Mouse (Mus musculus): ENCODE results near the gene Ly6g6c.

Gene Ly6g6c

DNA sequence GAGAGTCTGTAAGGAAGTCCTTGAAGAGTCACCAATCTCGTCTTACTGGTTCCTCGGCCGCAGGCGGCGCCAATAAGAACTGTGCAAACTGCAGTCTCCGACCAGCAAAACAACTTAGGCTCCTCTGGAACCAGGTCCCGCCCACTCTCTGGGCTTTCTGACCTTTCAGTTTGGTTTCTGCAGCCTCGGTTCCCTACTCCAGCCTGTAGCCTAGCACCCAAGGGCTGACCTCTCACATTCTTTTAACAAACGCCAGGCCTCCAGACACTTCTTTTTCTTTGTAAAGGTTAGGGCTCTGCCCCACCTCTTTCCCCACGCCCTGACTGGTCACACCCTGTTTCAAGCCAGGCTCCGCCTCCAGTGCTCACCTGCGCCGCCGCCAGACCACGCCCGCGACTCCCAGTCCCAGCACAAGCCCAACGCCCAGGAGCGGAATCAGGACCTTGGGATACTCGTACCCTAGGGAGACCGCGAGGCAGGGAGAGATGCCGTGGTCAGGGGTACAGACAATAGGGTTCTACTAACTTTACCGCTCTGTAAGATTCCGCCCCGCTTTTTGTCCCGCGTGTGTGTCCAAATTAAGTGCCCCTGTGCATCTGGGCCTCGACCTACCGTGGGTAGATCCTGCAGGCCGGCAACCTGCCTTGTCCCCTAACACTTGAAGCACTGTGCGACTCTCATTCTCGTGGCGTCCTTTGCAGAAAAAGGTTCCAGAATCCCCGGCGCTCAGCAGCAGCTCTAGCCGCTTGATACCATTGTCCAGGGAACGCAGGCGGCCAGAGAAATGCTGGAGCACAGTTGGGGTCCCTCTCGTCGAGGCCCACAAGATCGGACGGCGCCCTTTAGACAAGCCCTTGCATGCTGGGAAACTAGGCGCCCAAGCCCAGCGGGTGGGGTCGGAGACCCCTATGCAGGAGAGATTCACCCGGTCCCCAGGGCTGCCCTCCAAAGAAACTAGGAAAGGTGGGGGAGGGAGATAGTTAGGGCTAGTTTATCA lies at the start of gene Ly6g6c:
TSS of gene Ly6g6c (plus strand) at position 438 of the 997 bp plus-strand sequence.
- peak; percentile 57 to 63 for DNase-seq

GRCm38 (mm10) chr17:35016376-35016775 lies 48.8 kb upstream of the Ly6g6c start, which contains the start of gene Vwa7:
Gene Vwa7 (plus strand): TSS chr17:35016579.
- DNase-seq: peak; percentile 88 to 90

GRCm38 (mm10) chr17:35016791-35017705 lies 48.1 kb upstream of the Ly6g6c start:
- peak; percentile 49 to 53 for DNase-seq

GRCm38 (mm10) chr17:35017706-35018030 lies 47.5 kb upstream of the Ly6g6c start:
- peak in 1 of 2 experiments; percentile 28 for DNase-seq

DNA sequence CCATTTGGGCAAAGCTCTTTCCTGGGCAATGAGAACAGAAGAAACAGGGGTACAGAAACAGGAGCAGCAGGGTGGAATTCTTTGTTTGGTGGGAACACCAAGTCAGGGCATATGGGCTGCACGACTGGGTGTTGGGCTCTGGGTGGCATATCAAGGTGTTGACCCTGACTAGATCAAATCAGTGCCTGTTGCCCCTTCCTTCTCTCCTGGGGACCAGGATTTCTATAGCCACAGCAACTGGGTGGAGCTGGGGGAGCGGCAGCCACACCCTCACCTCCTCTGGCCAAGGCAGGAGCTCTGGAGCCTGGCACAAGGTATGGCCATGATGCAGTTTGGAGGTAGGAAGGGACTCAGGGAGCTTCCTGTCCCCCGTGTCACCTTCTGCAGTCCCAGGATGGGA lies 47.0 kb upstream of the Ly6g6c start:
- DNase-seq: peak in 1 of 2 experiments; percentile 14

DNA sequence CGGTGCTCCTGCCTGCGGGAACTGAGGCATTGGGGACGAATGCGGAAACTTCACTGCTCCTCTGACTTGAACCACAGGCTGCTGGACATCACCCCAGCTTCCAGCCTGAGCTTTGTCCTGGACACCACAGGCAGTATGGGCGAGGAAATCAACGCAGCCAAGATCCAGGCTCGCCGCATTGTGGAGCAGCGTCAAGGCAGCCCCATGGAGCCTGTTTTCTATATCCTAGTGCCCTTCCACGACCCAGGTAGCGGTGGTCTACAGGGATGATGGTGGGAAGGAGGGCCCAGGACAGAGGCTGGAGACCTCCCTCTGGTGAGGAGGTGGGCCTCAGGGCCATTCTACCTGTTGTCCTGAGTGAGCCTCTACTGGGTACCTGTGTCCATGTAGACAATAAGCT lies 45.3 kb upstream of the Ly6g6c start:
- DNase-seq: peak in 1 of 2 experiments; percentile 14

DNA sequence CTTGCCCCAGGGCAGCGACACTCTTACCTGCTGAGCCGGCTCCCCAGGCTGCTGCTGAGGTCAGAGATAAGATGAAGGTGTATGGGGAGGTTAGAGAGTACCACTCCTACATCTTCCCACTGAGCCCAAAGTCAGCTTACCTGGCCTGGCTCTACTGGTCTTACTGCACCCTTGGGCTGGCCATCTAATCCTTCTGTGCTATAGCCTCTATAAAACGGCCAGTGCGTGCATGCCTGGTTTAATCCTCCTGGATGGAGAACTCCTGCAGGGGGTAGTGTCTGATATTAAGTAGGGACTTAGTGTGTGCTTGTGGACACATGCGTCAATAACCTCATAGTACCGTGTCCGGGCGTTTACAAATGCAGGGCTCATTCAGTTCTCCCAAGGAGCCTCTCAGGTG lies 44.6 kb upstream of the Ly6g6c start:
- DNase-seq: no peak

- DNase-seq: peak; percentile 93 to 98
Observed at GRCm38 (mm10) chr17:35021163-35021808, 43.9 kb upstream of the Ly6g6c start.

DNA sequence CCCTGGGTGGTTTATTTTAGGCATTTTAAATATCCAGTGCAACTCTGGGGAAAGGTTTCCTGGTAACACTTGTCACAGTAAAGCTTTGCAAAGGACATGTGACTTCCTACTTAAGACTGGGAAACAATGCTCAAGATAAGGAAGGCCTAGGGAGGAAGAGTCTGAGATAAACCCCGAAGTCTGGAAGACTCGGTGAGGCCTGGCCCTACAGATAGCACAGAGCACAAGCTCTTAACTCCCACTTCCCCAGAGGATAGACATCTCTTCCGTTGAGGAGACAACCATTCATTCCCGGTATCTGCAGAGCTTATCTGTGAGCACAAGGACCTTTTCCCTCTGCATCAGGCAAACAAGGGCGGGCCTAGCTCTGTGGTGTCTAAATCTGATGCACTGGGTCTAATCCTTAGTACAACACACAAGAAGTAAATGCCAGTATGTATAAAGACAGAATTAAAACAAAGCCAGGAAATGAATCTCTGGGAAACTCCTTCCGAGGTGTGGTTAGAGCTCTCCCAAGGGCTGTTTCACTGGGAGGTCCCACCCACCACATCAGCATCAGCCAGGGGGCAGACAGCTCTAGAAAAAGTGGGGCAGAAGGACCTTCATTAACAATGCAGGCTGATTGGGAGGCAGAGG lies 43.2 kb upstream of the Ly6g6c start:
- DNase-seq: no peak

- DNase-seq: no peak
Observed at GRCm38 (mm10) chr17:35022541-35023060, 42.6 kb upstream of the Ly6g6c start.

GRCm38 (mm10) chr17:35023221-35023620 lies 42.0 kb upstream of the Ly6g6c start:
- no peak for DNase-seq

DNA sequence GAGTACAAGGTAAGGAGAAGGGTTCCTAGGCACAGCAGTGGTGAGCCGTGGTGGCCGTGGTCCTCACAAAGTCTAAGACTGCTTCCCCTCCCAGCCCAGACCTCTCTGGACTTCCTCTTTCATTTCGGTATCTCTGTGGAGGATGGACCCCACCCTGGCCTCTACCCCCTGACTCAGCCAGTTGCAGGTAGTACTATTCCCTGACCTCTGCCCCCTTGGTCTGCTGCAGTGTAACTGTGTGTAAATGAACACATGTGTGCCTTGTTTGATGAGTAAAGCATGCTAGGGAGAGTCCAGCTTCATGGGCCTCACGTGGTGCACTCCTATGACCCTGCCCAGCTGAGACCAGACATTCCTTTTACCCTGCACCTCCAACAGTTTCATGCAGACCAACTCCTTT lies 41.4 kb upstream of the Ly6g6c start:
- DNase-seq: no peak

GRCm38 (mm10) chr17:35024261-35024660 lies 40.9 kb upstream of the Ly6g6c start:
- DNase-seq: no peak

DNA sequence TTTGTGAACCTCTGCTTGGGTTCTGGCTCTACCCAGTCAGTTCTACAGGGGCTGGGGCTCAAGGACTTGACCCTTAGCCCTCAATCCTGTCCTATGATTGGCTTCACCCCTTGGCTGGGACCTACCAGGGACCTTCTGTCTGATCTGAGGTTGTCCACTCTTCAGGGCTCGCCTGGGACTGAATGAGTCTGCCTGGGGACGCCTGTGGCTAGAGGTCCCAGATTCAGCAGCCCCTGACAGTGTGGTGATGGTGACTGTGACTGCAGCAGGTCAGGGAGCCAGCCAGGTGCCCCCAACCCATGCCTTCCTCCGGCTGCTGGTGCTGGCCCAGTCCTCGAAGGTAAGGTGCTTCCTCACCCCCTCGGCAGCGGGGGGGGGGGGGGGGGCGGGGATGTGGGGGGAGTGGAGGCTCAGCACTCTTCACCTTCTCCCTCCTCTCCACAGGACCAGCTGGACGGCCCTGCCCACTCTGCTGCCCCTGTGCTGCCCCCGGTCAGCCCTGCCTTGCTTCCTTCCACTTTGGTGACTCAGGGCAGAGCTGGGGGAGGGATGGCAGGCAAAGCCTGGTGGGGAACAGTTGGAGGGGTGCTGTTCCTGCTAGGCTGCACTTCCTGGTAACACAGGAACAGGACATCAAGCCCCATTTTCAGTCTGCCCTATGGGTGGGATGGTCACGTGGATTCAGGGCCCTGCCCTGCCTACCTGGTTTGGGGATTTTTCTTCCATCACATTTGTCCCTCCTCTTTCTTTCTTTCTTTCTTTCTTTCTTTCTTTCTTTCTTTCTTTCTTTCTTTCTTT lies 40.3 kb upstream of the Ly6g6c start:
- peak in 1 of 2 experiments; percentile 6 for DNase-seq

DNA sequence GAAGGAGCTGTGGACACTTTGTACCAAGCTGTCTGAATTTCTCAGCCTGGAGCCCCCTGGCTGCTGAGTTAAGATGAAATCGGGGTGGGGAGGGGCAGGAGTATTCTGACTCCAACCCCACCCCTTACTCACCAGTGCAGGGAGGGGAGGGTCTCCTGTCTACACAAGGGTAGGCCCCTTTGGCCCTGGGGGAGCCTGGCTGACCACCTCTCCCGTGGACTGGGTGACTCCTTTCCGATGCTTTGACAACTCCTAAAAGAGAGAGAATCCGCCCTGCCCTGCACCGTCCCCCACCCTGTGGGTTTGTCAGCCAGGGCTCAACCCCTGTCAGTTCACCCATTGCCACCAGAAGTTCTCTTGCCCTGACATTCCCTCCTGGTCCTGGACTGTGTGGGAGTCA lies 39.0 kb upstream of the Ly6g6c start:
- DNase-seq: no peak

DNA sequence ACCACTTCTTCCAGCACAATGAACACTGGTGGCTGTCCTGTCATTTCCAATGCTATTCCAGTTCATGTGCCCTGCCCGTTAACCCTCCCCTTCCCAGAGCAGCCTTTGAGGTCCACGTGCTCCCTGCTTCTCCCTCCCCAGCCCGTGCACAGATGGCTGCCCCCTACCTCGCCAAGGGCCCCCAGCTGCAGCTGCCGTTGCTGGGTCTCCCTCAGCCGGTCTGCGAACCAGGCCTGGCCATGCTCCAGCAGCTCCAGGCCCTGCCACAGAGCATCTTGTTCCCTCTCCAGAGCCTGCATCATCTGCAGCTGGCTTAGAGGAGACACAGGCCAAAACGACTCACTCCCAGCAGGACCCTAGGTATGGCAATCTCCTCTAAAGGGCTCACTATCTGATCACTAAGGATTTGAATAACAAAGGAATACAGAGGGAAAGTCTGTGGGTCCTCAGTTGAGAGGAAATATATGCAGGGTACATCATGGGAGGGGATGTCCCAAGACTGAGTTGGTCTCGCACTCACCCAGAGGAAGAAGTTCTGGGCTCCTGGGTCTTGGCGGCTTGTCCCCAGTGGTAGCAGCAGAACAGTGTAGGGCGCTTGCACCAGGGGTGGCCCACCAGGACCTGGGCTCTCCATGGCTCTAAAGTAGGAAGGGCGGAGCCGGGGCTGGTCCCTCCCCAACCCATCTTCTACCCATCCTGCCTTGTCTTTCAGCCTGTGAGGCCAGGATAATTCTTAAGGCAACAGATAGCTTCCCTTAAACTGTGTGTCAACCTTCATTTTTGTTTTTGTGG lies 37.7 kb upstream of the Ly6g6c start, which contains the start of gene Sapcd1:
TSS of gene Sapcd1 (minus strand) at position 740 of the 792 bp plus-strand sequence.
- peak; percentile 71 to 81 for DNase-seq

DNA sequence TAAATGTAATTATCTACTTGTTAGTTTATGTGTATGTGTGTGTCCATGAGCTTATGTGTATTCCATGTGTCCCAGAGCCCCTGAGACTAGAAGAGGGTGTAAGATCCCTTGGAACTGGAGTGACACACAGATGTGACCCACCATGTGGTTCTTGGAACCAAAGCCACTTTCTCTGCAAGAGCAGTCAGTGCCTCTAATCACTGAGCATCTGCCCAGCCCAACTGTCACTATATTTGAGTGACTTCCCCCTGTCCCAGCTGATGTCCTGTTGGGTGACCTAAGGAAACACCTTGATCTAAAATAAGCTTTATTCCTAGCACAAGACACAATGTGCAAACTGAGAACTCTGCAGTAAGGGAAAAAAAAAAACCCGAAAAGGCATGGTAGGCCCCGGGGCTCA lies 36.9 kb upstream of the Ly6g6c start:
- DNase-seq: peak in 1 of 2 experiments; percentile 45

DNA sequence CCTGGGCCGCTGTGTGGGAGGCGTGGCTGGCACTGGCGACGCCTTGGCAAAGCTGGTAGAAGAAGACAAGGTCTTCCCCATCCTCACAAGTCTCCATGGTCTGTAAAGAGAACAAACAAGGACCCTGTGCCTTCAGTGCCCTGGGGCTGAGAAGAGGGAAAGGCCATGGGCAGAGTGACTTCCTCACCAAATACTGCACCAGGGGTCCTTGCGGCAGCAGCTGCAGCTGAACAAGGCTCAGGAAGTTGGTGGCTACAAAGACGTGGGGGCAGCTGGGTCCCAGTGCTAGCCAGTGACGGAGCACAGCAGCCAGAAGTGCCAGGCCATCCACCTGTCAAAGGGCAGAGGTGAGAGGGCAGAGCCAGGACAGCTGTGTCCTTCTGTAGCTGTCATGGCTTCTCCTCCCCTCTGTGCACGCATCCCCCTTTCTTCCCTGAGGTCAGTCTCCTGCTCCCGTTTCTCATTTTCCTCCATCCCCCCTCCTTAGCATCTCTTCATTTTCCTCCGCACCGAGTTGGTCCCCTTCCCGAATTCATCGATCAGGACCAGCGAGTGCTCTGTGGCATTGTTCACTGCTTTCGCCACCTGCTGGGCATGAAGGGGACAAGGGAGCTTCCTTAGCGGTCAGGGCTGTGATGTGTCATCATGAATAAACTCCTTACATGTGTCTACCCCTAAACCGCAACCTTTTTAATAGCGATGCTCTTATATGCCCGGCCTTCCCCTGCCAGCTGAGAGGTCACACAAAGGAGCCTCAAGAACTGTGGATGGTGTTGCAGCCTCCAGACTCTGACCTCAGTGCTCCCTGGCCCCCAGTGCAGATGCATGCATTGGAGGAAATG lies 35.3 kb upstream of the Ly6g6c start:
- DNase-seq: peak; percentile 33 to 51

- peak; percentile 27 to 29 for DNase-seq
Observed at GRCm38 (mm10) chr17:35031272-35031671, 33.9 kb upstream of the Ly6g6c start.
